Mouse (Mus musculus) heart, embryonic 12.5 days (tissue): ENCODE results near the gene Shisa5. TPM values are rescaled to one million over a fixed set of nuclear protein-coding genes. Genes with fewer than 3 reads are reported as not detected.
A peak's percentile ranks its signal among the peaks of the same experiment; 100 is the strongest.

Experiments
- ATAC-seq: fragments of 200-750 bp; cut with Nextera tagmentation; 2 replicates; pipeline ENCODE4 v1.8.0; 2017; ENCODE audit warnings: moderate TSS enrichment, moderate library complexity; ENCODE audit not compliant: insufficient number of reproducible peaks, low FRiP score
- H3K27ac ChIP-seq: fragments of 300-500 bp; sonication (generic); 2 replicates; pipeline ENCODE4 v1.5.1; 2016; ENCODE audit warnings: mild to moderate bottlenecking, moderate library complexity; ENCODE audit not compliant: poor library complexity, severe bottlenecking
- H3K27me3 ChIP-seq: fragments of 300-500 bp; sonication (generic); replicated peaks from 2 replicates; pipeline ENCODE4 v1.6.1; 2016; ENCODE audit warnings: mild to moderate bottlenecking, moderate library complexity
- H3K36me3 ChIP-seq: fragments of 300-500 bp; sonication (generic); 2 replicates; pipeline ENCODE4 v1.6.1; 2016; ENCODE audit warnings: mild to moderate bottlenecking, moderate library complexity
- H3K4me1 ChIP-seq: fragments of 300-500 bp; sonication (generic); replicated peaks from 2 replicates; pipeline ENCODE4 v1.6.1; 2016; ENCODE audit warnings: mild to moderate bottlenecking
- H3K4me2 ChIP-seq: fragments of 300-500 bp; sonication (generic); 2 replicates; pipeline ENCODE4 v1.6.1; 2016; ENCODE audit warnings: mild to moderate bottlenecking, moderate library complexity
- H3K4me3 ChIP-seq: fragments of 300-500 bp; sonication (generic); 2 replicates; pipeline ENCODE4 v1.5.1; 2016; ENCODE audit warnings: mild to moderate bottlenecking
- H3K9ac ChIP-seq: fragments of 300-500 bp; sonication (generic); 2 replicates; pipeline ENCODE4 v1.6.1; 2016; ENCODE audit warnings: mild to moderate bottlenecking, moderate library complexity
- H3K9me3 ChIP-seq: fragments of 300-500 bp; sonication (generic); replicated peaks from 2 replicates; pipeline ENCODE4 v1.6.1; 2016; ENCODE audit warnings: mild to moderate bottlenecking, moderate library complexity
- whole genome bisulfite sequencing: fragments of 180-500 bp; shearing (Covaris S2); methylation state at CpG from one replicate; pipeline ENCODE4 v1.1.7; 2016; 5-methylcytosine and 5-hydroxymethylcytosine counted together
- polyA plus RNA-seq: library from polyadenylated mRNA; unstranded; fragments of >200 nt; fragmentation: Nextera tagmentation; extraction: Ambion mirVana; gene quantifications from 2 replicates; pipeline ENCODE4 v1.2.1, GENCODE M21; 2016

The Shisa5 gene
- polyA plus RNA-seq, 1 experiment from 2014 or later: 67.5 TPM

DNA sequence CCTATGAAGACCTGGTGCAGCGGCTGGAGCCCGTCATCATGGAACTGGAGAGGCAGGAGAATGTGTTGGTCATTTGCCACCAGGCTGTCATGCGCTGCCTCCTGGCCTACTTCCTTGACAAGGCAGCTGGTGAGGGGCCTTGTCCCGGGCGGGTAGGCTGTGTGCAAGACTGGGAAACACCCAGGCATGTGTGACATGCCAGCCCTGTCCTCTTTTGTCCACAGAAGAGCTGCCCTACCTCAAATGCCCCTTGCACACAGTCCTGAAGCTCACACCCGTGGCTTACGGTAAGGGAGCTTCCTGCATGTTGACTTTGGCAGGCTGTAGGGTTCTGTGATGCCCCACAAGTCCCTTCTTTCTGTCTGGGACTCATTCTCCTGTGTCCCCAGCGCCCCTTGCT is 10.8 kb upstream of the Shisa5 start:
- Histone ChIP-seq H3K27me3 (no peaks in the 10 kb centered on the region), H3K9ac (no peak overlapping the region), H3K9me3 (no peaks in the 10 kb centered on the region), H3K4me3 (no peak overlapping the region), H3K36me3 (0 out of 2 replicates have a peak, but pooled peaks cover 7% of the 10 kb centered on the region), H3K4me2 (no peak overlapping the region), H3K4me1 (no peaks in the 10 kb centered on the region; the same call in 1 of the 2 replicates), H3K27ac (no peak overlapping the region)
- WGBS: 68% methylated on average over 8 of the region's 8 CpGs
- no peak for ATAC-seq

DNA sequence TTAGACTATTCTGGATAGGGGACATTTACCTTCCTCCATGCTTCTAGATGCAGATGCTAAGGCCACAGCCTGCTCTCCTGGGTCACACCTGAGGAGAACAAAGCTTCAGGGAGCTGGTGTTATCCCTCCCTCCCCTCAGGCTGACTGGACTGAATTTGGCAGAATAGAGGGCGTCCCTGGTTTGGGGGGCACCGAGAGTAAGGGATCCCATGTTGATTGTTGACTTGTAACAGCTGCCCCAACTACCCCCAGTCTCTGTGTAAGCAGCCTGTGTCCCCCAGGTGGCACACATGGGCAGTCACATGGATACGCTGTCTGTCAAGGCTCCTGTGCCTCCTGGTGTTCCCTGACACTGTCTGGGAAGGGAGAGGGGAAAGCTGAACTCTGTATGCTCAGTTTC is 9.9 kb upstream of the Shisa5 start:
- Histone ChIP-seq H3K4me3 (no peak overlapping the region), H3K27me3 (no peaks in the 10 kb centered on the region), H3K36me3 (0 out of 2 replicates have a peak, but pooled peaks cover 7% of the 10 kb centered on the region), H3K9me3 (no peaks in the 10 kb centered on the region), H3K4me2 (no peak overlapping the region), H3K9ac (no peak overlapping the region), H3K4me1 (no peaks in the 10 kb centered on the region; the same call in 1 of the 2 replicates), H3K27ac (no peak overlapping the region)
- no peak for ATAC-seq
- 81% methylated on average over 3 of the region's 3 CpGs for WGBS

DNA sequence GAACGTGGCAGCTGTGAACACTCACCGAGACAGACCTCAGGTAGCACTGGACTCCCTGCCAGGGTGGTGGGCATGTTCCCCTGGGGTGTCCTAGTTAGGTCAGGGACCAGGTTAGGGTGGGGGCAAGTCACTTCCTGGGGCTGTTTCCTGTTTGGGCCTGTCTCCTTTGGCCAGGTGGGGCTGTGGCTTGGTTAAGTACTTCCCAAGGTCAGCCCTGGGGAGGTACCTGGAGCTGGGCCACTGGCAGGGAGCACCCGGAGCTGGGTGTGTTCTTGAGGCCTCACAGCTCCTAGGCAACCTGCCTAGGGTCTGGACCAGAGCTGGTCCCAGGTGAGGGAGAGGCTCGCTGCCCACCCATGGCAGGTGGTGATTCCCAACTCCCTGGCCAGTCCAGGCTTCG is 9.4 kb upstream of the Shisa5 start:
- Histone ChIP-seq H3K4me1 (no peaks in the 10 kb centered on the region; the same call in 1 of the 2 replicates), H3K4me2 (no peak overlapping the region), H3K27me3 (no peaks in the 10 kb centered on the region), H3K9ac (no peak overlapping the region), H3K36me3 (0 out of 2 replicates have a peak, but pooled peaks cover 7% of the 10 kb centered on the region), H3K4me3 (no peak overlapping the region), H3K27ac (no peak overlapping the region), H3K9me3 (no peaks in the 10 kb centered on the region)
- ATAC-seq: no peak
- WGBS: 74% methylated on average over 5 of the region's 5 CpGs

DNA sequence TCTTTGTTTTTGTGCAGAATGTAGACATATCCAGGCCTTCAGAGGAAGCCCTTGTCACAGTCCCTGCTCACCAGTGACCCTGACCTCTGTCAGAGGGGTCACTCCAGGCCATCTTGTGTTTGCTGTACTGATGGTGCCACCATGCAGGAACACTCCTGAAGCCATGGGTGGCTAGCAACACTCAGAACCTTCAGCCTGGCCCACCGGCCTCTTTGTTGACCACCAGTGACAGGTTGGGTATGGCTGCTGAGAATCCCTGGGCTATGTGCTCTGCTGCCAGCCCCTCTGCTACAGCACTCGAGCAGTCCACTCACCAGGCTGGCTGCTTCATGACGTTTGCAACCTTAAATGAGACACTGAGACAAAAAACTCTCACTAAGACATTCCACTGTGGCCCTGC is 8.1 kb upstream of the Shisa5 start:
- Histone ChIP-seq H3K36me3 (0 out of 2 replicates have a peak, but pooled peaks cover 7% of the 10 kb centered on the region), H3K9ac (no peak overlapping the region), H3K4me2 (no peak overlapping the region), H3K4me1 (no peaks in the 10 kb centered on the region; the same call in 1 of the 2 replicates), H3K4me3 (no peak overlapping the region), H3K27me3 (no peaks in the 10 kb centered on the region), H3K27ac (no peak overlapping the region), H3K9me3 (no peaks in the 10 kb centered on the region)
- no peak for ATAC-seq
- WGBS: 63% methylated on average over 3 of the region's 3 CpGs

DNA sequence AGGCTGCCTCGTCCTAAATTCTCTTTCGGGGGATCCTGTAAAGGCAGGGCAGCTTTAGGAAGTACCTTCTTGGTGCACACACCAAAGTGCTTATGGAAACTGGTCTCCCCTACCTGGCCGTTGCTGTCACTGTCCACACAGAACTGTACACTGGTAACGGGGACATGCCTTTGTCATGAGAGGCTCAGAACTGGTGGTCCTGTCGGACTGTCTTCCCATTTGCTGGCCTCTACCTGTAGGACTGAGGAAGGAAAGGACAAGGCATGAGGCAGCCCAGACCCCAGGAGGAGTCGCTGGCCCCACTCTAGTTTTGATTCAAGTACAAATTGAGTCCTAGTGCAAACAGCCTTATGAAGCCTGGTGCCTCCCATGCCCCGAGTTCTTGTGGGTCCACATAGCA is 7.4 kb upstream of the Shisa5 start:
- no peaks in the 10 kb centered on the region; the same call in 1 of the 2 replicates for H3K4me1 ChIP-seq
- ATAC-seq: no peak
- H3K4me3 ChIP-seq: no peak overlapping the region
- H3K27ac ChIP-seq: no peak overlapping the region
- H3K9ac ChIP-seq: no peak overlapping the region
- 88% methylated on average over 7 of the region's 7 CpGs for WGBS
- no peaks in the 10 kb centered on the region for H3K27me3 ChIP-seq
- H3K9me3 ChIP-seq: no peaks in the 10 kb centered on the region
- 0 out of 2 replicates have a peak, but pooled peaks cover 7% of the 10 kb centered on the region for H3K36me3 ChIP-seq
- no peak overlapping the region for H3K4me2 ChIP-seq

DNA sequence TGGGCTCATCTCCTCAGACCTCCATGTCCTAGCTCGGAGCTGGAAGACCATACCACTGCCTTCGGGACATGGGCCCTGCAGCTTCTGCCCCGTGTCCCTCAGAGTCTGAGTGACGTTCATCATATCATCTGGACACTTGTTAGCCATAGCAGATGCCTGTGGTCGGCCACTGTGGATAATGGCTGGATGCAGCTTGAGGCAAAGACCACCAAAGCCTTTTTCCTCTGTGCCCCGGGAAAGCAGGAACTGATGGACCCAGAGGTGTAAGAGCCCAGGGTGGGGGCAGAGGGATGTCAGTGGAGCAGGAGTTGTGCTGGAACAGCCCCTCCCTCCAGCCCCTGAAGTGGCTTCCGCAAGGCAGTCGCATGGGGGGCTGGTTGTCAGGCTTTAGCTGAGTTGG is 6.7 kb upstream of the Shisa5 start:
- H3K4me1 ChIP-seq: no peaks in the 10 kb centered on the region; the same call in 1 of the 2 replicates
- H3K27ac ChIP-seq: no peak overlapping the region
- 78% methylated on average over 8 of the region's 8 CpGs for WGBS
- no peak overlapping the region for H3K4me2 ChIP-seq
- no peak overlapping the region for H3K9ac ChIP-seq
- H3K9me3 ChIP-seq: no peaks in the 10 kb centered on the region
- ATAC-seq: no peak
- no peaks in the 10 kb centered on the region for H3K27me3 ChIP-seq
- H3K36me3 ChIP-seq: 0 out of 2 replicates have a peak, but pooled peaks cover 7% of the 10 kb centered on the region
- no peak overlapping the region for H3K4me3 ChIP-seq

DNA sequence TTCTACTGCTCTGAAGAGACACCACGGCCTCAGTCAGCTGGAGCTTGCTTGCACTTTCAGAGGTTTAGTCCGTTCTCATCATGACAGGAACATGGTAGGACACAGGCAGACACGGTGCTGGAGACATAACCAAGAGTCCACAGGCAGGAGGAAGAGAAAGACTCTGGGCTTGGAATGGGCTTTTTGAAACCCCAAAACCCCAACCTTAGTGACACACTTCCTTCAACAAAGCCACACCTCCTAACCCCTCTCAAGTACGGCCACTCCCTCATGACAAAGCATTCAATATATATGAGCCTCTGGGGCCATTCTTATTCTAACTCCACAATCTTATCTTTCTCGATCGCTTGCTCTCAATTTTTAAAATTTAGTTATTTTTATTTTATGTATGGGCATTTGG is 5.9 kb upstream of the Shisa5 start:
- Histone ChIP-seq H3K9ac (no peak overlapping the region), H3K36me3 (0 out of 2 replicates have a peak, but pooled peaks cover 7% of the 10 kb centered on the region), H3K4me1 (no peaks in the 10 kb centered on the region; the same call in 1 of the 2 replicates), H3K4me3 (no peak overlapping the region), H3K27ac (0 out of 2 replicates have a peak overlapping the region, but pooled peaks have one; percentile 16), H3K9me3 (no peaks in the 10 kb centered on the region), H3K4me2 (no peak overlapping the region), H3K27me3 (no peaks in the 10 kb centered on the region)
- no peak for ATAC-seq
- WGBS: 74% methylated on average over 6 of the region's 6 CpGs

DNA sequence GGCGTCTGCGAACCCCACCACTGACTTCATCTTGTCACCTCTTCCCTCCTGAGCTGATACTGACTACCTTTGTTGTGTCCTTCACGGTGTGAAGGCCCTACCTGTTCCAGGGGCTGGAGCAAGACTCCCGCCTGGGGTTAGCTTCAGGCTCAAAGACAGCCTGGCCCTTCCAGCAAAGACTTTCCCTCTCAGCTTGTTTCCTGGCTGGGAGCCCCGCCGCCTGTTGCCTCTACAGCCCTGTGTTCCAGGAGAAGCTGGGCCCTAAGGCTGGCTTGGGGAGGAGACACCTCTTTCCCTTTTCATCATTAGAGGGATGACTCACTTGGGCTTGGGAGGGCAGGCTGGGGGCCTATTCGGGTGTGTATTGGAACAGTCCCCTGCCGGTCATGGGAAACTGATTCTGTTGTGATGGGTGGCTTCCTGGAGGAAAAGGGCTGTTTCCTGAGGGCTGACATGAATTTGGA is 568 bp downstream of the Shisa5 start:
- H3K9me3 ChIP-seq: no peaks in the 10 kb centered on the region
- peak; percentile 71 for ATAC-seq
- H3K36me3 ChIP-seq: no peaks in the 10 kb centered on the region
- peak overlapping the region; percentile 81 for H3K4me2 ChIP-seq
- no peaks in the 10 kb centered on the region for H3K27me3 ChIP-seq
- H3K9ac ChIP-seq: peak overlapping the region; percentile 81
- peak overlapping the region; percentile 79 for H3K4me3 ChIP-seq
- 18% methylated on average over 8 of the region's 8 CpGs for WGBS
- peaks cover 37% of the 10 kb centered on the region for H3K4me1 ChIP-seq
- H3K27ac ChIP-seq: peak overlapping the region; percentile 70

DNA sequence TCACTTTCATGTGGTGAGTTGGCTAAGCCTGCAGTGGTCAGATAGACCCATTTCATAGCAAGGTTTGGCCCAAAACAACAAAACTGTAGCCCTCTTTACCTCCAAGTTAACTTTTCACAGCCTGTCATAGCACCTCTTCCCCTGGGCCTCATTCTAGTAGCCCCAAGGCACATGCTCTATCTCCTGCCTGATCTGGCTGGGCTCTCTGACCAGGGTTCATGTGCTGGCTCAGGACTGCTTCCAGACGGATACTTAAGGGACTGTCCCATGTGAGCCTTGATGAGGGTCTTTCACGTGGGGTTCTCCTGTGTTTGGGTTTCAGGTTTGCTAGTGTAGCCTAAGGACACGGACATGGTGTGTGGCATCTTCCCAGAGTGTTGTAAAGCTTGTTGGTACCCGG is 1.3 kb downstream of the Shisa5 start:
- ATAC-seq: no peak
- H3K27me3 ChIP-seq: no peaks in the 10 kb centered on the region
- 0 out of 2 replicates have a peak, but pooled peaks cover 5% of the 10 kb centered on the region for H3K36me3 ChIP-seq
- 72% methylated on average over 4 of the region's 4 CpGs for WGBS
- peak overlapping the region; percentile 81 for H3K4me2 ChIP-seq
- no peak overlapping the region for H3K27ac ChIP-seq
- H3K4me1 ChIP-seq: peaks cover 37% of the 10 kb centered on the region
- H3K9ac ChIP-seq: no peak overlapping the region
- no peaks in the 10 kb centered on the region for H3K9me3 ChIP-seq
- peak overlapping the region; percentile 79; the same call in 1 of the 2 replicates for H3K4me3 ChIP-seq

DNA sequence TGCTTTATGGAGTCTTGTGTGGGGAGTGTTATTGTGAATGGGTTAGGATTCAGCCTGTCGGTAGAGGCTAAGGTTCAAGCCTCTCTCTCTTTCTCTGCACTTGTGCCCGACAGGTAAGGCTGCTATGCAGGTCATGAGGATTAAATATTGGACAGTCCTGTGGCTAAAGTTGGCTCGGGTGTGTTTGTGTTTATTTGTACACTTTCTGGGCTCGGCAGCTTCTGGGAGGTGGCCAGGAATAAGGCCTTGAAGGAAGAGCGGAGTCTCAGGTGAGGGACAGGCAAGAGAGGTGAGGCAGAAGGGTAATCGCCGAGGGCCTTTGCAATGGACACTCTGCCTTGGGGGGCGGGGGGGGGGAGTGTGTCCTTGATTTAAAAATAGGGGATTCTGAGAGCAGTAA is 1.9 kb downstream of the Shisa5 start:
- H3K4me3 ChIP-seq: no peak overlapping the region
- H3K27ac ChIP-seq: no peak overlapping the region
- H3K9me3 ChIP-seq: no peaks in the 10 kb centered on the region
- 0 out of 2 replicates have a peak, but pooled peaks cover 5% of the 10 kb centered on the region for H3K36me3 ChIP-seq
- 77% methylated on average over 8 of the region's 8 CpGs for WGBS
- no peak for ATAC-seq
- H3K9ac ChIP-seq: no peak overlapping the region
- H3K27me3 ChIP-seq: no peaks in the 10 kb centered on the region
- H3K4me2 ChIP-seq: peak overlapping the region; percentile 81
- H3K4me1 ChIP-seq: peaks cover 37% of the 10 kb centered on the region

DNA sequence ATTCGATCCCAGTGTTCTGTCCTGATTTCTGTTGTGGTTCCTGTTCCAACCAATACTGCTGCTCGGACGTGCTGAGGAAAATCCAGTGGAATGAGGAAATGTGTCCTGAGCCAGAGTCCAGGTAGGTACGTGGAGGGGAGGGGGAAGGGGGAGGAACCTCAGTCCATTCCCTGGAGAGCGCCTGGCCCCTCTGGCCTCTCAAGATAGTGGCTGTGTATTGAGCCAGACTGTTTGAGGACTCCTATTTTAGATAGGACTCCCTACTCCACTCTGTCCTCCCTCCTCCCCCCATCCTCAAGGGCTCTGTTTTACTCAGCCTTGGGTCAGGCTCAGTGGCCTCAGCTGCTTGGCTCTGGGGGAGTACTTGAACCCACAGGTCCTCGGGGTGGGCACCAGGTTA is 2.5 kb downstream of the Shisa5 start:
- H3K36me3 ChIP-seq: 0 out of 2 replicates have a peak, but pooled peaks cover 5% of the 10 kb centered on the region
- ATAC-seq: peak; percentile 60
- H3K9ac ChIP-seq: peak overlapping the region; percentile 5
- H3K4me1 ChIP-seq: peaks cover 37% of the 10 kb centered on the region
- 27% methylated on average over 6 of the region's 6 CpGs for WGBS
- no peaks in the 10 kb centered on the region for H3K27me3 ChIP-seq
- H3K4me2 ChIP-seq: peak overlapping the region; percentile 81
- no peaks in the 10 kb centered on the region for H3K9me3 ChIP-seq
- H3K4me3 ChIP-seq: peak overlapping the region; percentile 0; the same call in 1 of the 2 replicates
- 0 out of 2 replicates have a peak overlapping the region, but pooled peaks have one; percentile 15 for H3K27ac ChIP-seq
